ENCODE assay signal across 8 mouse cellular contexts in genomic region chrX:74085601-74086038, GRCm38 (mm10). TPM values are rescaled to one million over a fixed set of nuclear protein-coding genes. Genes with fewer than 3 reads are reported as not detected.
DNase-seq lines count a peak whose midpoint lies in the region; ATAC-seq and TF ChIP-seq lines count a peak whose summit lies in the region.

No protein-coding gene starts in this region.

- no peak for TF ChIP-seq CTCF in C2C12 (IDR thresholded peaks at IDR 0.05; ENCODE audit: control insufficient read depth, insufficient read depth, insufficient read length)
- TF ChIP-seq CTCF in brain, embryonic 14.5 days (IDR thresholded peaks at IDR 0.05; ENCODE audit: borderline replicate concordance, extremely low read depth, insufficient read depth, insufficient read length) = no peak
- no peak for TF ChIP-seq CTCF in liver, adult 2 months (IDR thresholded peaks at IDR 0.05; ENCODE audit: low read depth, low read length)

- peaks cover 42% of the 10 kb centered on the region for H3K79me2 ChIP-seq in C2C12 (ENCODE audit: control insufficient read depth, insufficient read depth)
- peaks cover 5% of the 10 kb centered on the region; the same call in 1 of the 2 replicates for H3K79me2 ChIP-seq in liver, adult 2 months (ENCODE audit: control insufficient read depth, insufficient read depth, low read length)
- H3K79me2 ChIP-seq in myocyte (ENCODE audit: control insufficient read depth, insufficient read depth) = peaks cover 42% of the 10 kb centered on the region

- no peaks in the 10 kb centered on the region for H3K36me3 ChIP-seq in C2C12 (ENCODE audit: control insufficient read depth, insufficient read depth)
- H3K36me3 ChIP-seq in erythroblast, embryonic 14.5 days (ENCODE audit: control insufficient read depth) = no peaks in the 10 kb centered on the region
- H3K36me3 ChIP-seq in heart, embryonic 11.5 days (ENCODE audit: control insufficient read depth, insufficient read depth, low read length) = no peaks in the 10 kb centered on the region
- H3K36me3 ChIP-seq in kidney, embryonic 16.5 days (ENCODE audit: insufficient read depth, low read length) = no peaks in the 10 kb centered on the region
- H3K36me3 ChIP-seq in liver, adult 2 months (ENCODE audit: control insufficient read depth, insufficient read depth, low read length) = no peaks in the 10 kb centered on the region
- H3K36me3 ChIP-seq in myocyte (ENCODE audit: control insufficient read depth, insufficient read depth) = no peaks in the 10 kb centered on the region
- no peaks in the 10 kb centered on the region for H3K36me3 ChIP-seq in splenic B cell, adult 2 months (ENCODE audit: control insufficient read depth, insufficient read depth, low read length, poor library complexity, severe bottlenecking)

- H3K4me2 ChIP-seq in heart, embryonic 11.5 days = peak overlapping the region; percentile 58
- H3K4me2 ChIP-seq in kidney, embryonic 16.5 days (replicated peaks; ENCODE audit: low read depth, low read length) = peak overlapping the region; percentile 50
- peak overlapping the region; percentile 65 for H3K4me2 ChIP-seq in myocyte (ENCODE audit: low read depth)

- H3K4me3 ChIP-seq in C2C12 (ENCODE audit: insufficient read depth, poor library complexity, severe bottlenecking) = peak overlapping the region; percentile 44
- peak overlapping the region; percentile 93 for H3K4me3 ChIP-seq in erythroblast, embryonic 14.5 days (replicated peaks)
- H3K4me3 ChIP-seq in heart, embryonic 11.5 days (ENCODE audit: low read depth, low read length) = peak overlapping the region; percentile 64
- H3K4me3 ChIP-seq in kidney, embryonic 16.5 days (ENCODE audit: low read length) = peak overlapping the region; percentile 64
- peak overlapping the region; percentile 100 for H3K4me3 ChIP-seq in liver, adult 2 months (ENCODE audit: insufficient read depth, low read depth, low read length)
- H3K4me3 ChIP-seq in myocyte = peak overlapping the region; percentile 44

- peak; percentile 100 for ATAC-seq in heart, embryonic 11.5 days (replicated peaks; ENCODE audit: insufficient number of reproducible peaks, low FRiP score, low TSS enrichment)
- ATAC-seq in kidney, embryonic 16.5 days (ENCODE audit: low FRiP score, low TSS enrichment) = peak; percentile 99

- H3K27ac ChIP-seq in heart, embryonic 11.5 days (ENCODE audit: low read depth, low read length) = peak overlapping the region; percentile 96
- peak overlapping the region; percentile 92 for H3K27ac ChIP-seq in kidney, embryonic 16.5 days (ENCODE audit: low read length)
- no peak overlapping the region; the same call in 1 of the 2 replicates for H3K27ac ChIP-seq in liver, adult 2 months (replicated peaks; ENCODE audit: insufficient read depth, low read depth, low read length)

- H3ac ChIP-seq in C2C12 (ENCODE audit: control insufficient read depth, insufficient read length, low read depth) (no peak overlapping the region), myocyte (ENCODE audit: control insufficient read depth, insufficient read length) (peak overlapping the region; percentile 63)

- TF ChIP-seq POLR2A in brain, embryonic 14.5 days (IDR thresholded peaks at IDR 0.05; ENCODE audit: borderline replicate concordance, extremely low read depth, insufficient read depth, insufficient read length, poor library complexity, severe bottlenecking) = 0 out of 2 replicates have a peak, but pooled peaks have one; percentile 47
- 0 out of 2 replicates have a peak, but pooled peaks have one; percentile 28 for TF ChIP-seq POLR2A in liver, adult 2 months (IDR thresholded peaks at IDR 0.05; ENCODE audit: extremely low read depth, insufficient read depth, low read length)
- peak; percentile 10 for TF ChIP-seq POLR2A in myocyte (IDR thresholded peaks at IDR 0.05; ENCODE audit: insufficient read length, low read depth)

- H3K27me3 ChIP-seq in C2C12 (ENCODE audit: control insufficient read depth, insufficient read depth, insufficient read length) = no peaks in the 10 kb centered on the region
- H3K27me3 ChIP-seq in erythroblast, embryonic 14.5 days (ENCODE audit: control insufficient read depth) = peaks cover 10% of the 10 kb centered on the region
- peaks cover 4% of the 10 kb centered on the region; the same call in 1 of the 2 replicates for H3K27me3 ChIP-seq in heart, embryonic 11.5 days (ENCODE audit: control insufficient read depth, insufficient read depth, low read length)
- peaks cover 7% of the 10 kb centered on the region; the same call in 1 of the 2 replicates for H3K27me3 ChIP-seq in kidney, embryonic 16.5 days (ENCODE audit: insufficient read depth, low read length)
- no peaks in the 10 kb centered on the region for H3K27me3 ChIP-seq in liver, adult 2 months (ENCODE audit: control insufficient read depth, insufficient read depth, low read length)
- no peaks in the 10 kb centered on the region for H3K27me3 ChIP-seq in myocyte (ENCODE audit: control insufficient read depth, insufficient read depth, insufficient read length)
- H3K27me3 ChIP-seq in splenic B cell, adult 2 months (ENCODE audit: control insufficient read depth, insufficient read depth, low read length, poor library complexity, severe bottlenecking) = no peaks in the 10 kb centered on the region

- H3K9me3 ChIP-seq in erythroblast, embryonic 14.5 days (ENCODE audit: control insufficient read depth, low read length) = peaks cover 10% of the 10 kb centered on the region
- H3K9me3 ChIP-seq in heart, embryonic 11.5 days (replicated peaks; ENCODE audit: control insufficient read depth, low read length) = no peaks in the 10 kb centered on the region
- H3K9me3 ChIP-seq in kidney, embryonic 16.5 days (ENCODE audit: low read length) = no peaks in the 10 kb centered on the region

- H3K79me3 ChIP-seq in C2C12 (ENCODE audit: low read depth) = peaks cover 37% of the 10 kb centered on the region

- DNase-seq in brain, embryonic 14.5 days (ENCODE audit: low read depth) = peak; percentile 99
- peak; percentile 91 for DNase-seq in liver, adult 2 months (ENCODE audit: extremely low read depth, low read depth, low spot score)
- peak; percentile 97 for DNase-seq in splenic B cell, adult 2 months (ENCODE audit: low read depth, low spot score)

- peak overlapping the region; percentile 89 for H3K9ac ChIP-seq in heart, embryonic 11.5 days (ENCODE audit: low read depth, low read length)
- peak overlapping the region; percentile 87 for H3K9ac ChIP-seq in kidney, embryonic 16.5 days (replicated peaks; ENCODE audit: low read length)
- peak overlapping the region; percentile 96 for H3K9ac ChIP-seq in liver, adult 2 months (ENCODE audit: low read depth, low read length)

- peaks cover 25% of the 10 kb centered on the region for H3K4me1 ChIP-seq in erythroblast, embryonic 14.5 days (ENCODE audit: control insufficient read depth)
- 0 out of 2 replicates have a peak, but pooled peaks cover 5% of the 10 kb centered on the region for H3K4me1 ChIP-seq in heart, embryonic 11.5 days (ENCODE audit: control insufficient read depth, insufficient read depth, low read length)
- peaks cover 3% of the 10 kb centered on the region; the same call in 1 of the 2 replicates for H3K4me1 ChIP-seq in kidney, embryonic 16.5 days (ENCODE audit: insufficient read depth, low read length)
- peaks cover 2% of the 10 kb centered on the region; the same call in 1 of the 2 replicates for H3K4me1 ChIP-seq in liver, adult 2 months (ENCODE audit: control insufficient read depth, insufficient read depth, low read length)

- WGBS in heart, embryonic 11.5 days (ENCODE audit: insufficient replicate concordance) = 8% methylated on average over 22 of the region's 27 CpGs
- 14% methylated on average over 9 of the region's 27 CpGs for WGBS in kidney, embryonic 16.5 days
- WGBS in liver, adult 2 months = under 1% methylated on average over 20 of the region's 27 CpGs

TF ChIP-seq in C2C12, 6 proteins besides CTCF, POLR2A, EP300 and RAD21:
- TF ChIP-seq USF1 (IDR thresholded peaks at IDR 0.05; ENCODE audit: low read depth) (no peak), MYOD1 (IDR thresholded peaks at IDR 0.05; ENCODE audit: control insufficient read depth, insufficient read length, low read depth) (no peak), MAX (IDR thresholded peaks at IDR 0.05) (no peak), CEBPB (IDR thresholded peaks at IDR 0.05; ENCODE audit: low read depth) (no peak), MYOG (IDR thresholded peaks at IDR 0.05; ENCODE audit: control insufficient read depth, extremely low read depth, insufficient read length) (no peak), FOSL1 (IDR thresholded peaks at IDR 0.05; ENCODE audit: insufficient read depth, low read length, poor library complexity, severe bottlenecking) (no peak)

TF ChIP-seq in myocyte, 11 proteins besides CTCF, POLR2A, EP300 and RAD21:
- TF ChIP-seq POLR2AphosphoS2 (IDR thresholded peaks at IDR 0.05; ENCODE audit: insufficient read length, low read depth) = no peak
- TF ChIP-seq MAX (IDR thresholded peaks at IDR 0.05; ENCODE audit: low read depth) = no peak
- no peak for TF ChIP-seq E2F4 (IDR thresholded peaks at IDR 0.05; ENCODE audit: insufficient read depth)
- no peak for TF ChIP-seq CEBPB (IDR thresholded peaks at IDR 0.05; ENCODE audit: insufficient read depth, poor library complexity, severe bottlenecking)
- peak in 1 of 3 experiments; percentile 33 for TF ChIP-seq MYOG (IDR thresholded peaks at IDR 0.05; ENCODE audit: control insufficient read depth in 1 of 3, insufficient read depth in 1 of 3, insufficient read length in 2 of 3, low read depth in 2 of 3)
- no peak for TF ChIP-seq USF1 (IDR thresholded peaks at IDR 0.05; ENCODE audit: low read depth)
- peak in 2 of 3 experiments; percentile 6 to 40 for TF ChIP-seq MYOD1 (IDR thresholded peaks at IDR 0.05; ENCODE audit: control insufficient read depth in 1 of 3, insufficient read length in 2 of 3, low read depth in 2 of 3)

RNA-seq across cellular contexts. Expression of gene Opn1mw, which starts 41.6 kb away (rescaled TPM):
- polyA plus RNA-seq in C2C12 (2012; fragmentation: generic; extraction: Trizol) = 0.07 TPM
- not detected in 2 replicates for polyA plus RNA-seq in brain, embryonic 14.5 days (2012; rRNA removed)
- not detected in 2 replicates for polyA plus RNA-seq in erythroblast, embryonic 14.5 days (2012)
- polyA plus RNA-seq in heart, embryonic 11.5 days (2014; fragmentation: Nextera tagmentation; extraction: Ambion mirVana) = not detected in 2 replicates
- not detected in 2 replicates for polyA plus RNA-seq in kidney, embryonic 16.5 days (2015; fragmentation: Nextera tagmentation; extraction: Ambion mirVana)
- not detected in 2 replicates for total RNA-seq in liver, adult 2 months (2014; rRNA removed)
- not detected in 2 replicates for polyA plus RNA-seq in liver, adult 2 months (2012; rRNA removed)
- polyA plus RNA-seq in myocyte (2012; fragmentation: generic; extraction: Trizol) = not detected

RNA-seq across cellular contexts. Expression of gene Mecp2, which starts 49.5 kb away (rescaled TPM):
- polyA plus RNA-seq in C2C12 (2012; fragmentation: generic; extraction: Trizol) (7.0 TPM), myocyte (2012; fragmentation: generic; extraction: Trizol) (9.2 TPM)
- polyA plus RNA-seq in brain, embryonic 14.5 days (2012; rRNA removed) = 25.4 and 38.9 TPM in 2 replicates
- 4.4 and 5.4 TPM in 2 replicates for polyA plus RNA-seq in erythroblast, embryonic 14.5 days (2012)
- polyA plus RNA-seq in heart, embryonic 11.5 days (2014; fragmentation: Nextera tagmentation; extraction: Ambion mirVana) = 9.8 and 11.9 TPM in 2 replicates
- polyA plus RNA-seq in kidney, embryonic 16.5 days (2015; fragmentation: Nextera tagmentation; extraction: Ambion mirVana) = 10.0 and 10.3 TPM in 2 replicates
- total RNA-seq in liver, adult 2 months (2014; rRNA removed) = 5.4 and 5.8 TPM in 2 replicates
- 1.9 and 2.0 TPM in 2 replicates for polyA plus RNA-seq in liver, adult 2 months (2012; rRNA removed)

Comparison
In these comparisons a context has a peak if more than half of its experiments do, and no peak if none do; other contexts are left out.
1. H3K4me3 ChIP-seq: peak in every context shown above with its lines; median percentile 100 in liver, adult 2 months; 93 in erythroblast, embryonic 14.5 days; 64 in heart, embryonic 11.5 days; 64 in kidney, embryonic 16.5 days; 44 in C2C12; 44 in myocyte.